Mouse (Mus musculus) bone marrow macrophage, adult 2 months (primary cell): ENCODE measurements around the gene Nfix.

Experiments used
- CTCF ChIP-seq: IDR thresholded peaks from 2 replicates; pipeline ENCODE4 v1.5.1; 2012; ENCODE audit warnings: low read depth, mild to moderate bottlenecking, low read length, moderate library complexity
- POLR2A ChIP-seq: IDR thresholded peaks from 2 replicates; pipeline ENCODE4 v1.6.1; 2012; ENCODE audit warnings: mild to moderate bottlenecking, low read depth, low read length, borderline replicate concordance

DNA sequence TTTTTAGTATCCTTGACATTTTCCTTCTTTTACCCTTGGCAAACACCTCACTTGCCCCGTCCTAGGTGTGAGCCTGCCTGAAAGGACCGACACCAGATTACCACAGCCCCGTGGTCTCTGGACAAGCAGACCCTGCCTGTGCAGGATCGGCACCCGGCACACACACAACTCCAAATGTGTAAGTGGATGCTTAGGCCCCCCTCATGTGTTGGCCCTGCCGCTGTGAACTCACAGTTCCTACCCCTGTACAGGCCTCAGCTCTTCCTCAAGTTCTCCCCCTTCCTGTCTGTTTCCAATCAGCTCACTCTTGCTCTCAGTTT lies 77.7 kb downstream of the Nfix start:
- TF ChIP-seq CTCF, result no peak
- no peak for TF ChIP-seq POLR2A
